Comparison of ENCODE assay signal across 17 mouse cellular contexts in genomic region chr3:29190263-29190662, GRCm38 (mm10).
"Had no signal": no experiment of that assay in that cellular context is flagged by ENCODE, and none has a peak within 500 bp of the region (broad histone marks: within the 10 kb centered on the region; RNA-seq: fewer than 3 reads in every experiment).

No protein-coding gene starts in this region.

- DNase-seq: liver, postnatal 0 days; lung, adult 2 months; lung, postnatal 14 days; lung, postnatal 36 days; right cerebral cortex, postnatal 14 days; right cerebral cortex, postnatal 4 days; spleen, adult 18-20 months; thymus, adult 18-20 months; thymus, postnatal 14 days; thymus, postnatal 4 days had no signal

- H3K9ac ChIP-seq: liver, postnatal 0 days; lung, embryonic 15.5 days; midbrain, embryonic 13.5 days; midbrain, embryonic 15.5 days; neural tube, embryonic 12.5 days had no signal

- H3K4me1 ChIP-seq: lung, embryonic 15.5 days; megakaryocyte, embryonic 14.5 days; midbrain, embryonic 13.5 days; midbrain, embryonic 15.5 days; neural tube, embryonic 12.5 days had no signal

- H3K4me3 ChIP-seq: lung, embryonic 15.5 days; megakaryocyte, embryonic 14.5 days; midbrain, embryonic 13.5 days; midbrain, embryonic 15.5 days; neural tube, embryonic 12.5 days had no signal

- H3K27ac ChIP-seq: lung, embryonic 15.5 days; macrophage; midbrain, embryonic 13.5 days; midbrain, embryonic 15.5 days; neural tube, embryonic 12.5 days had no signal

- ATAC-seq: liver, postnatal 0 days; lung, postnatal 0 days; midbrain, embryonic 13.5 days; midbrain, embryonic 15.5 days had no signal

- H3K36me3 ChIP-seq: lung, embryonic 15.5 days; midbrain, embryonic 13.5 days; midbrain, embryonic 15.5 days; neural tube, embryonic 12.5 days had no signal

- H3K9me3 ChIP-seq: lung, embryonic 15.5 days; megakaryocyte, embryonic 14.5 days; midbrain, embryonic 13.5 days; midbrain, embryonic 15.5 days; neural tube, embryonic 12.5 days had no signal
